In genomic region chr3:117153011-117153473, GRCm38 (mm10) we compare ENCODE assay signal across 8 mouse cellular contexts.
DNase-seq lines count a peak whose midpoint lies in the region; ATAC-seq and TF ChIP-seq lines count a peak whose summit lies in the region.
"Had no signal": no experiment of that assay in that cellular context is flagged by ENCODE, and none has a peak within 500 bp of the region (broad histone marks: within the 10 kb centered on the region; RNA-seq: fewer than 3 reads in every experiment).

No protein-coding gene starts in this region.

- 62% methylated on average over 2 of the region's 2 CpGs for WGBS in hindbrain, embryonic 15.5 days
- WGBS in hindbrain, embryonic 10.5 days: 77% methylated on average over 2 of the region's 2 CpGs
- WGBS in forebrain, postnatal 0 days: 24% methylated on average over 2 of the region's 2 CpGs

- H3K27ac ChIP-seq in hindbrain, embryonic 15.5 days (replicated peaks): peak overlapping the region; percentile 48; the same call in 1 of the 2 replicates
- H3K27ac ChIP-seq in hindbrain, embryonic 10.5 days: no peak overlapping the region
- H3K27ac ChIP-seq in forebrain, postnatal 0 days (ENCODE audit: low read depth, low read length): peak overlapping the region; percentile 16; the same call in 1 of the 2 replicates

- H3K9me3 ChIP-seq in hindbrain, embryonic 15.5 days: no peaks in the 10 kb centered on the region
- no peaks in the 10 kb centered on the region for H3K9me3 ChIP-seq in hindbrain, embryonic 10.5 days
- no peaks in the 10 kb centered on the region for H3K9me3 ChIP-seq in forebrain, postnatal 0 days (ENCODE audit: low read length)

- no peak overlapping the region for H3K4me2 ChIP-seq in hindbrain, embryonic 15.5 days
- H3K4me2 ChIP-seq in forebrain, postnatal 0 days (ENCODE audit: low read depth): no peak overlapping the region

- H3K4me1 ChIP-seq in hindbrain, embryonic 15.5 days (replicated peaks): peaks cover 4% of the 10 kb centered on the region; the same call in 1 of the 2 replicates
- no peaks in the 10 kb centered on the region for H3K4me1 ChIP-seq in hindbrain, embryonic 10.5 days (replicated peaks)
- no peaks in the 10 kb centered on the region for H3K4me1 ChIP-seq in forebrain, postnatal 0 days (ENCODE audit: insufficient read depth)

- H3K36me3 ChIP-seq in hindbrain, embryonic 15.5 days: no peaks in the 10 kb centered on the region
- H3K36me3 ChIP-seq in hindbrain, embryonic 10.5 days: no peaks in the 10 kb centered on the region
- no peaks in the 10 kb centered on the region for H3K36me3 ChIP-seq in forebrain, postnatal 0 days (ENCODE audit: insufficient read depth)

- no peaks in the 10 kb centered on the region for H3K27me3 ChIP-seq in hindbrain, embryonic 15.5 days
- H3K27me3 ChIP-seq in hindbrain, embryonic 10.5 days (ENCODE audit: insufficient read depth, poor library complexity, severe bottlenecking): no peaks in the 10 kb centered on the region
- no peaks in the 10 kb centered on the region for H3K27me3 ChIP-seq in forebrain, postnatal 0 days (ENCODE audit: insufficient read depth, low read length)

- 0 out of 2 replicates have a peak, but pooled peaks have one; percentile 51 for ATAC-seq in hindbrain, embryonic 15.5 days (ENCODE audit: low FRiP score, low read depth)
- peak; percentile 79 for ATAC-seq in forebrain, postnatal 0 days

- H3K4me3 ChIP-seq in hindbrain, embryonic 15.5 days: no peak overlapping the region
- no peak overlapping the region for H3K4me3 ChIP-seq in hindbrain, embryonic 10.5 days
- H3K4me3 ChIP-seq in forebrain, postnatal 0 days (ENCODE audit: low read depth, low read length): no peak overlapping the region

- no peak overlapping the region for H3K9ac ChIP-seq in hindbrain, embryonic 15.5 days
- no peak overlapping the region for H3K9ac ChIP-seq in forebrain, postnatal 0 days

- no peak for DNase-seq in hindbrain, embryonic 10.5 days (ENCODE audit: low spot score)
- DNase-seq in right cerebral cortex, adult 18-20 months: peak; percentile 8
- DNase-seq in right cerebral cortex, postnatal 25 days: no peak
- DNase-seq in forebrain, postnatal 0 days: peak; percentile 68
- DNase-seq in lung, postnatal 10 days: no peak
- no peak for DNase-seq in spleen, adult 12 weeks (ENCODE audit: low spot score)
- DNase-seq: cerebellum, adult 2 months had no signal

- TF ChIP-seq CTCF in forebrain, postnatal 0 days (IDR thresholded peaks at IDR 0.05; ENCODE audit: low read depth): peak; percentile 80

Comparison
In these comparisons a context has a peak if more than half of its experiments do, and no peak if none do; other contexts are left out.
1. DNase-seq: peak in right cerebral cortex, adult 18-20 months (single experiment) and forebrain, postnatal 0 days (single experiment); none in hindbrain, embryonic 10.5 days (single experiment), right cerebral cortex, postnatal 25 days (single experiment), lung, postnatal 10 days (single experiment) and spleen, adult 12 weeks (single experiment).